Mouse (Mus musculus): ENCODE data around the gene Ube2h.

- TF ChIP-seq CTCF (IDR thresholded peaks at IDR 0.05; ENCODE audit: low read depth) (no peak), EP300 (IDR thresholded peaks at IDR 0.05; ENCODE audit: low read depth) (no peak)
Observed at GRCm38 (mm10) chr6:30168275-30168674, 136.1 kb downstream of the Ube2h start.
